Mouse (Mus musculus) stomach, embryonic 16.5 days (tissue): ENCODE data around the gene Pcna. TPM values are rescaled to one million over a fixed set of nuclear protein-coding genes. Genes with fewer than 3 reads are reported as not detected.

Experiments
- ATAC-seq: fragments of 200-750 bp; cut with Nextera tagmentation; 2 replicates; pipeline ENCODE4 v1.8.0; 2017; ENCODE audit warnings: moderate number of reproducible peaks, moderate TSS enrichment; ENCODE audit not compliant: insufficient read depth, low FRiP score
- H3K27ac ChIP-seq: fragments of 300-500 bp; sonication (generic); 2 replicates; pipeline ENCODE4 v1.5.1; 2014; ENCODE audit warnings: low read length
- H3K27me3 ChIP-seq: fragments of 300-500 bp; sonication (generic); 2 replicates; pipeline ENCODE4 v1.6.1; 2014; ENCODE audit warnings: low read length, control low read depth, mixed read lengths; ENCODE audit not compliant: control insufficient read depth, insufficient read depth
- H3K36me3 ChIP-seq: fragments of 300-500 bp; sonication (generic); 2 replicates; pipeline ENCODE4 v1.6.1; 2014; ENCODE audit warnings: low read length; ENCODE audit not compliant: control insufficient read depth, insufficient read depth
- H3K4me1 ChIP-seq: fragments of 300-500 bp; sonication (generic); 2 replicates; pipeline ENCODE4 v1.6.1; 2014; ENCODE audit warnings: low read length, control low read depth, mixed read lengths; ENCODE audit not compliant: control insufficient read depth, insufficient read depth
- H3K4me2 ChIP-seq: fragments of 300-500 bp; sonication (generic); 2 replicates; pipeline ENCODE4 v1.6.1; 2014; ENCODE audit warnings: low read depth, low read length, mixed read lengths
- H3K4me3 ChIP-seq: fragments of 300-500 bp; sonication (generic); replicated peaks from 2 replicates; pipeline ENCODE4 v1.5.1; 2014; ENCODE audit warnings: mild to moderate bottlenecking, low read length
- H3K9ac ChIP-seq: fragments of 300-500 bp; sonication (generic); 2 replicates; pipeline ENCODE4 v1.6.1; 2014; ENCODE audit warnings: low read length
- H3K9me3 ChIP-seq: fragments of 300-500 bp; sonication (generic); replicated peaks from 2 replicates; pipeline ENCODE4 v1.6.1; 2016; ENCODE audit warnings: low read length, control low read depth; ENCODE audit not compliant: control insufficient read depth
- WGBS: fragments of 180-500 bp; shearing (Covaris S2); extraction: QIAGEN DNeasy Blood & Tissue Kit; methylation state at CpG from one replicate; pipeline ENCODE4 v1.1.7; 2014; 5-methylcytosine and 5-hydroxymethylcytosine counted together
- polyA plus RNA-seq: library from polyadenylated mRNA; unstranded; fragments of >200 nt; fragmentation: Nextera tagmentation; extraction: Ambion mirVana; gene quantifications from 2 replicates; pipeline ENCODE4 v1.2.1, GENCODE M21; 2015

The Pcna gene
- polyA plus RNA-seq, 1 experiment from 2014 or later = 208 TPM

DNA sequence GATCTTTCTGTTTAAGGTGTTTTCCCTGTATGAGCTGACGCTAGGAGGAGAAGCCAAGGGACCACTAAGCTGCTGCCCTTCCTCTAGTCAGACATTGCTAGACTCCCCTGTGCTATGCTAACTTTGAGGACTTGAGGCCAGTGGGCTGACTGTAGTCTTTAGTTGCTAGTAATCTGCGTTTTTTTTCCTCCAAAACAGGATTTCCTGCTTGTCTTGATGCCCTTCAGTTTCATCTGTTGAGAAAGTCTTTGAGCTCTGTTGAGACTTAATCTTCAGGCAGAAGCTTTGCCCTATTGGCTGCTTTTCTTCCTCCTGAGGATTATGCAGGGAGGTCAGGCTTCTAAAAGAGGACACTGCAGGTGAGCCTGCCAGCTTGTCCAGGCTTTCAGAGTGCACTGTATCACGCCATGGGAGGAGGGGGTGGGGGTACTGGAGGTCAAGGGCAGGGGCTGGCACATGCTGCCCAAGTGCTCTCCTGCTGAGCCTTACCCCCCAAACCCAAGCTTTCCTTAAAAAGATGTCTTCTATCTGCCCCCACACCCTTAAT lies 26.3 kb upstream of the Pcna start:
- H3K27ac ChIP-seq = no peak overlapping the region
- H3K9ac ChIP-seq = no peak overlapping the region
- WGBS = 61% methylated on average over 3 of the region's 3 CpGs
- no peak for ATAC-seq
- H3K36me3 ChIP-seq = no peaks in the 10 kb centered on the region
- H3K4me3 ChIP-seq = no peak overlapping the region
- no peaks in the 10 kb centered on the region for H3K9me3 ChIP-seq
- H3K4me1 ChIP-seq = peaks cover 32% of the 10 kb centered on the region
- H3K4me2 ChIP-seq = no peak overlapping the region
- H3K27me3 ChIP-seq = no peaks in the 10 kb centered on the region

GRCm38 (mm10) chr2:132278273-132278853 lies 25.2 kb upstream of the Pcna start:
- Histone ChIP-seq H3K4me2 (no peak overlapping the region), H3K9ac (no peak overlapping the region), H3K27me3 (no peaks in the 10 kb centered on the region), H3K4me3 (no peak overlapping the region), H3K9me3 (no peaks in the 10 kb centered on the region), H3K36me3 (no peaks in the 10 kb centered on the region), H3K27ac (no peak overlapping the region), H3K4me1 (peaks cover 24% of the 10 kb centered on the region)
- WGBS = 78% methylated on average over 8 of the region's 8 CpGs
- no peak for ATAC-seq

GRCm38 (mm10) chr2:132276249-132276648 lies 23.1 kb upstream of the Pcna start:
- Histone ChIP-seq H3K9me3 (no peaks in the 10 kb centered on the region), H3K9ac (no peak overlapping the region), H3K27ac (no peak overlapping the region), H3K36me3 (no peaks in the 10 kb centered on the region), H3K4me1 (0 out of 2 replicates have a peak, but pooled peaks cover 10% of the 10 kb centered on the region), H3K4me3 (no peak overlapping the region), H3K27me3 (no peaks in the 10 kb centered on the region), H3K4me2 (no peak overlapping the region)
- ATAC-seq = no peak
- 39% methylated on average over 4 of the region's 4 CpGs for WGBS

GRCm38 (mm10) chr2:132275527-132275926 lies 22.4 kb upstream of the Pcna start:
- Histone ChIP-seq H3K9ac (no peak overlapping the region), H3K9me3 (no peaks in the 10 kb centered on the region), H3K27ac (no peak overlapping the region), H3K27me3 (no peaks in the 10 kb centered on the region), H3K36me3 (no peaks in the 10 kb centered on the region), H3K4me1 (0 out of 2 replicates have a peak, but pooled peaks cover 5% of the 10 kb centered on the region), H3K4me3 (no peak overlapping the region), H3K4me2 (no peak overlapping the region)
- ATAC-seq = no peak
- 77% methylated on average over 4 of the region's 4 CpGs for WGBS

DNA sequence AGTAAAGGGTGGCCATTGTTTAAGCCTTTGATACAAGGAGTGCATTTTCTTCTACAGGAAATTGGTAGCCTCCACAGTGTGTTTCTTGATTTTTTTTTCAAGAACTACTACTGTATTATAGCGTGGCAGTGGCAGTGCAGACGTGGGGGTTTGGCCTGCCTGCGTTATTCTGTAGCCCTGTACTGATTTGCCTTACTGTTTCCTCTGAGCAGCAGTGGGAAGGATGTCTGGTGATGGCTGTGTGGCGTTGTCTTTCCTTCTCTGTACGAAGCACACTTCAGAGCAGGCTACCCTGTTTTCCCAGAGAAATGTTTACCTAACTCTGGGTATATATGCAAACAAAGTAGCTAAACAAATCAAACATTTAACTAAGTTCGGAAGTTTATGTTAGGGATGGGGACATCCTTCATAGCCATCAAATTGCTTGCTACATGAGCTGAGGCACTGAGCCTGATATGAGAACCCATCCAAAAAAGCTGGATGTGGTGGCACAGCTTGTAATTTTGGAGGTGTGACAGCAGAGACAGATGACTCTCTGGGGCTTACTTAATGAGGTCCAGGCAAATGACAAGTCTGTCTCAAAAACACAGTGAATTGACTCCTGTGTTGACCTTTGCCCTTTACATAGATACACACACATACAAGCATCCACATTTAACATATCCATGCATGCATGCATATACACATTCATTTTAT lies 19.7 kb upstream of the Pcna start:
- Histone ChIP-seq H3K9ac (no peak overlapping the region), H3K4me1 (0 out of 2 replicates have a peak, but pooled peaks cover 5% of the 10 kb centered on the region), H3K36me3 (no peaks in the 10 kb centered on the region), H3K9me3 (no peaks in the 10 kb centered on the region), H3K4me3 (no peak overlapping the region), H3K4me2 (no peak overlapping the region), H3K27me3 (no peaks in the 10 kb centered on the region), H3K27ac (no peak overlapping the region)
- WGBS = 38% methylated on average over 6 of the region's 6 CpGs
- ATAC-seq = no peak

DNA sequence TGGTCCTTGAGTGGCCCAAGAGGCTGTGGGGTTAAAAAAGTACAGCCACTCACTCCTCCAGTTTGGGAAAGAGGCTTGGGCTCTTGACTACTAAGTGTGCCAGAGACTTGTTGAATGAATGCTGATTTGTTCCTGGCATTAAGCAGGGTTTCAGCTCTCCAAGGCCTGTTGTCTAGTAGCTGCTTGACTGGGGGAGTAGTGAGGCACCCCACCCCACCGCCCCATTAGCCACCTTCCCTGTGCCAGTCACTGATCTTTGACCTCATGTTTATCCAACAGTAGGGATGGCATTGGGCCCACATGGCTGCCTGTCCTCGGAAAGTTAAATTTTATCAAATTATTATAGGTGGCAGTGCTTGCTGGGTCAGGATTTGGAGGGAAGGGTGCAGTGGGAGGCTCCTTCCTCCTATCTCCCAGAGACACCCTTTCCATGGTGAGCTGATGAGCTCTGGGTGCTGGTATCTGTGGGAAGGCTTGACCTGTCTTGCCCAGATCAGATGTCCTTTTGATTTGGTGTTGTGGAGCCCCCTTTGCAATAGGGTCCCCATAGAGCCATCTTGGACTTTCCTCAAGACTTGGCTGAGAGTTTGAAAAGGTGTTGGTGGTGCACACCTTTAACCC lies 17.3 kb upstream of the Pcna start:
- 73% methylated on average over 2 of the region's 2 CpGs for WGBS
- Histone ChIP-seq H3K9me3 (no peaks in the 10 kb centered on the region), H3K36me3 (no peaks in the 10 kb centered on the region), H3K27ac (no peak overlapping the region), H3K9ac (no peak overlapping the region), H3K27me3 (no peaks in the 10 kb centered on the region), H3K4me2 (no peak overlapping the region), H3K4me1 (0 out of 2 replicates have a peak, but pooled peaks cover 3% of the 10 kb centered on the region), H3K4me3 (no peak overlapping the region)
- ATAC-seq = no peak

- WGBS = 82% methylated on average over 3 of the region's 3 CpGs
- H3K4me3 ChIP-seq = no peak overlapping the region
- no peaks in the 10 kb centered on the region for H3K36me3 ChIP-seq
- no peaks in the 10 kb centered on the region for H3K9me3 ChIP-seq
- H3K27ac ChIP-seq = no peak overlapping the region
- ATAC-seq = no peak
- no peaks in the 10 kb centered on the region for H3K27me3 ChIP-seq
- H3K9ac ChIP-seq = no peak overlapping the region
- peaks cover 13% of the 10 kb centered on the region for H3K4me1 ChIP-seq
- no peak overlapping the region for H3K4me2 ChIP-seq
Observed at GRCm38 (mm10) chr2:132269217-132269616, 16.1 kb upstream of the Pcna start.

- H3K4me3 ChIP-seq = no peak overlapping the region
- no peak overlapping the region for H3K4me2 ChIP-seq
- no peak overlapping the region for H3K9ac ChIP-seq
- no peaks in the 10 kb centered on the region for H3K9me3 ChIP-seq
- no peak for ATAC-seq
- H3K4me1 ChIP-seq = peaks cover 15% of the 10 kb centered on the region
- 88% methylated on average over 3 of the region's 3 CpGs for WGBS
- H3K27me3 ChIP-seq = no peaks in the 10 kb centered on the region
- H3K36me3 ChIP-seq = no peaks in the 10 kb centered on the region
- no peak overlapping the region for H3K27ac ChIP-seq
Observed at GRCm38 (mm10) chr2:132266086-132266485, 13.0 kb upstream of the Pcna start.

DNA sequence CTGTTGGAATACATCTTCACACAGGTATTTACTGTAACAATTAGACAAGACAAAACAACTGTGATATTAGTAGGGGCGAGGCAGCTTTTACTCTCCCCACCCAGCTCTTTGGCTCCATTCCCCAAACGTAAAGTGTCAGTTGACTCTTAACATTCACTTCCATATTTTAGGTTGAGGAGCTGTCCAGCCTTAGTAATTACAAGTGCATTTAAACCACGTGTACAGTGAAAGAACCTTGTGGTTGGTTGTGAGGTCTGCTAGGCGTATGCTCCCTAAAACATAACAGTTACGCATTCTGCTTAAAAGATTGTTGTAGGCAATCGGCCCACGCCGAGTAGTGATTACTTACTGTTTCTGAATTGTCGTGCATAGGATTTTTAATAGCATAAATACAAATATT lies 12.1 kb upstream of the Pcna start:
- H3K27ac ChIP-seq = no peak overlapping the region
- H3K4me3 ChIP-seq = no peak overlapping the region
- H3K36me3 ChIP-seq = no peaks in the 10 kb centered on the region
- no peaks in the 10 kb centered on the region for H3K9me3 ChIP-seq
- no peak for ATAC-seq
- H3K9ac ChIP-seq = no peak overlapping the region
- 78% methylated on average over 9 of the region's 9 CpGs for WGBS
- H3K4me2 ChIP-seq = no peak overlapping the region
- peaks cover 15% of the 10 kb centered on the region for H3K4me1 ChIP-seq
- H3K27me3 ChIP-seq = no peaks in the 10 kb centered on the region
